Mouse (Mus musculus): Measurements from ENCODE around the gene Anks6.
A peak's percentile ranks its signal among the peaks of the same experiment; 100 is the strongest.

Anks6 gene

DNA sequence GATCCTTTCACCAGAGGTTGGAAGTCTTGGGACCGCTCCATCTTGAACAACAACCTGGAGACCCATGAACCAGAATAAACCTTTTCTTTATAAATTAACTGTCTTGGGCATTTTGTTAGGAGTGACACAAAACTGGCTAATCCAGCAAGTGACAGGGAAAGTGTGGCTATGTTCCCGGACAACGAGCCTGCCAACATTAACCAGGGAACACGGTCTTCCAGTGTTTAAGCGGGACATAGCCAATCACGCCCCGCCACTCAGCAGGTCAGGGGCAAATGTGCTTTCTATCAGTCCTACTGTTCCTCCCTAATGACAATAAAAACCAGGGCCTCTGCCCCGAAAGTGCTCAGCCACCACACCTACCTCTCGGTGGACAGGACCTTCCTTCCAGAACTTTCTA is 13.4 kb downstream of the Anks6 start:
- DNase-seq = no peak

DNA sequence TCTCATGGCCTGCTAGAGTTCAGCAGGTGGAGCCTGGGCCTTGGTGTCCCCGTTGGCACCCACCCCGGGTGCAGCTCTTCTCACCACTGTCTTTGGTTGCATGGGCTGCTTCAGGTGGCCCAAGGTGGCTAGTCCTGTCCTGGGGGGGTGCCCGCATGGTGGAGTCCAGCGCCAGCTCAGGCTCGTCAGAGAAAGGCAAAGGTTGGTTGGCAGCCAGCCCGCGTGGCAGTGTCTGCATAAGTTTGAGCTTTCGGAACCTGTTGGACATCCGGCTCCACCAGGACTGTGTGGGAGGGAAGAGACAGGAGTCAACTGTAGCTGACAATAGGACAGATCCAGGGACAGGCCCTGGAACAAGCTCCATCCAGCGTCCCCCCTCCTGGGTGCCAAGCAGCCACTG is 17.6 kb downstream of the Anks6 start:
- DNase-seq = no peak

DNA sequence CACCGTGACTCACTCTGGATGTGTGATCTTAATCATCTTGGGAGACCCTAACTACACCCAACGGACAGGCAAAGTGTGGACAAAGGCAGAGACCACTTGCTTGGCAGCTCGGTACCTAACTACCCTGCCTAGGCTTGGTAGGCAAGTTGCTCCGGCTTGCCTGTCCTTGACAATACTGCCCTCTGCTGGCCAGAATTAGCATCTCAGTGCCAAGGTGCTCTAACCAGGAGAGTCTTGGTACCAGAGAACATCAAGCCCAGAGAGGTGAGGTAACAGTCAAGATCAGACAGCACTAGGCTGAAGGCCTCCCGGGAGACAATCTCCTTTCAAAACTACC is 19.9 kb downstream of the Anks6 start:
- peak; percentile 92 for DNase-seq

DNA sequence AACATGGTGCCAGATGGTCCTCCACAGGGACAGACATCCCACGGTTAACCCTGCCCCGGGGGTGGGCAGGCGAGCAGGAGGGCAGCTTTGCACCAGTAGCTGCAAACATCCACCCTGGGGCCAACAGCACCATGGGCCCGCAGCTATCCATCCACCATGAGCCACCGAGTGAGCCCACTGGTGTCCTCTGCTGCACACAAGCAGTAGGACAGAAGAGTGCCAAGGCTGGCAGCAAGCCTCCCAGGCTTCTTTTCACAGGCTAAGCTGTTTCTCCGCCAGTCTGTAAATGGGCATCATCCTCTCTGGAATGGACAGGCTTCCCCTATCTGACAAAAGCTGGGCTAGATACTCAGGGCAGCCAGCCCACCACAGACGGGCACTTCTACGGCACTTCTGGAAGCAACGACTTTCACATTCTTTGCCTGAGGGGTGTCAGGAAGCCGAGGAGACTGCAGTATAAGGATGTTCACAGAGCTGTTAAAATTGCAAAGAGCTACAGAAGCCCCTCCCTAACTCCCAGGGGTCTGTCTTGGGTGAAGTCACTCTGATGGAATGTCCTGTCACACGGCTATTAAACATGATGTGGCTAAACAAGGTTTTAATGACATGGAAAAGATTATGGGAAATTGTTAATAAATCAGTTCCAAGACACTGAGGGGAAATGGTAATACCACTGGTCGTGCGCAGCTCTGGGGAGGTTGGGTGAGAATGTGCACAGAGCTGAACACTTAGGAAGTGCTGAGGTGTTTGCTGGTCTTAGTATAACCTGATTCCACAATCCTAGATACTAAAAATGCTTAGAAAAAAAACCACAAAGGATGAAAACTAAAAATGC is 20.5 kb downstream of the Anks6 start:
- no peak for DNase-seq

DNA sequence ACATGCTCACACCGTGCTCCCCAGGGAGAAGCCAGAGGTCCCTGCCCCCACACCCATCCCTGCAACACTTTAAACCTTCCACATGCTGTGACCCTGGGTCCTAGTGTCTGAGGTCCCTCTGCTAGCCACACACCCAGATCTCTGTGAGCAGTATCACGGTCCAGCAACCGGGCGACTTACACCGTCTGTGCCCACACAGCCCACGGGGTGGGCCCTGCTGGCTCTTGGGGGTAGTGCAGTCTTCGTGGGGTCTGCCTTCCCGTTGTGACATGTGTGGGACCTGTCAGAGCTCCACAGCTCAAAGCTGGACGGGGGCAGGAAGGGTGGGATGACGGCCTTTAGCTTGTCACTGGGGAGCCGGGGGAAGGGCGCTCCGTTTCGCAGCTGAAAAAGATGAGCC is 21.7 kb downstream of the Anks6 start:
- no peak for DNase-seq

DNA sequence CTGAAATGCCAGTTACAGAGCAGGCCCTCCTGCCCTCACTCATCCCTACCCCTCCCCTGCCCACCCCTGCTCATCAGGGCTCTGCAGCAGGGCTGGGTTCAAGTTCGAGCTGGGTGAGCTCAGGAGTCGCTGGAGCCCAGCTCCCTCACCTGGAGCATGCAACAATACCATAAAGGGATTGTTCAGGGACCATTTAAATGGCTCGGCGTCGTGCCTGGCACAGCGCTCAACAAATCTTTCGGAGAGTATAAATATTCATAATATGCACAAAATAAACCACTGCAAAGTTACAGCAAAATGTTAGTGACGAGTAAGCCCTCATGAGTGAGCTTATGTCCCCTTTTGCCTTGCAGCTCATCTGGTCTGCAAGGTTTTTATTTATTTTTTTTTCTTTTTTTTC is 25.1 kb downstream of the Anks6 start:
- DNase-seq = no peak

DNA sequence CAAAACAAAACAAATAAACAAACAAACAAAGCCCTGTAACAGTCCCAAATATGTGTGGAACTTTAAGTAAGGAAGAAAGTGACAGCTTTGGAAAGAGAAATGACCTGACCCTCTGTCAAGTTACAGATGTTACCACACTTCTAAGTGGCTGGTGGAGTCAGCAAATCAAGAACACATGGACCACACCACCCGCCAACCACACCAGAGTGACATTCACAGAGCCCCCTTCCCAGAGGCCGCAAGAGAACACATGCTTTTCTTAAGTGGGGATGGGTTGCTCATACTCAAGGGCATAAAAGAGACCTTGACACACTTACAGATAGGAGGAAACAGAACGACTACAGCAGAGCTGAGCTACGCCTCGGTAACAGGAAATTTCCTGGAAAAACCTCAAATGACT is 28.4 kb downstream of the Anks6 start:
- DNase-seq = no peak

DNA sequence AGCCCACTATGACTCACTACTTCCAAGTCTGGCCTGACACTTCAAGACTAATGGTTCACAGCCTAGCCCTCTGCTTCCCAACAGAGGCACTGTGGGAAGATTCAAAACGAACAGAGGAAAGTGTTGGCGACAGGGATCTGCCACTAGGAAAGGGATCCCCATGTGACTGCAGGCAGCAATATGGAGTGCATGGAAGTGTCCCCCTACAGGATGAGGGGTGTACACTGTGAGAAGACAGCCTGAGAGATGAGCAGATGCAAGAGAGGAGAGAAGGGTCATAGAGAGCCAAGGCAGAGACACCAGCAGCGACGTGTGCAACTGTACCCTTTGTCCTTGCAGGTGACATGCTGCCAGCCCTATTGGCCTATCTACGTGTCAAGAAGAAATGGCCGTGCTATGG is 33.3 kb downstream of the Anks6 start:
- DNase-seq = no peak

DNA sequence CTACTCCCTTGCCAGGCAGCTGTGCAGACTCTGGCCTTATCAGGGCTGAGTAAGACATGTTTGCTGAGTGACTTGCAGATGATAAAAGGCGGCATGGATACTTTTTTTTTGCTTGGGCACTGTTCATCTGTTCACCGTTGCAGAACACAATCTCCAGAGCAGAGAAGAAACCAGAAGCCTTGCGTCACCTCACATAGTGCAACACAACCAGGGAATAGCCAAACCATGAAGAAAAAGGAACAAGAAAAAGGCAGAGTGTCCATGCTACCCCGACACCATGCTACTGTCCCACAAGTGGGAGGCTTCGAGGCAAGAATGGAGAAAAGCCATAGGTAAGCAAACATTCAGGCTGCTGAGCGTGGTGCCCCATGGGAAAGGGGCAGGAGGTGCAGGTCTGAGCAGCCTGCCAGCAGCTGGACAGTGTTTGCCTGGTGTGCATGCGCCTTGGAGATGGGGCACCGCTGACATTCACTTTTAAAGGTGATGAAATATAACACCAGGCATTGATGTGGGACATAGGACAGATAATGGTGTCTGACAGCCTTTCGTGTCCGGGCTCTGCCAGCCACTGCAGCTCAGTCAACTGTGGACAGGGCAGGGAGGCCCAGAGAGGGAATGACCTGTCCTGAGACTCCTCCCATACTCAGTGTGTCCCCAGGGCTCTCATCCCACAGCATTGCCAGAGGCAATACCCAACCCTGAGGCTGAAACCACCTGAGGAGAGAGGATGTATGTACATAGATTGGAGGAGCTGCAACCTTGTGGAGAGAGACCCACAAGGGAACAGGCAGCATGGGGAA is 34.2 kb downstream of the Anks6 start:
- no peak for DNase-seq

DNA sequence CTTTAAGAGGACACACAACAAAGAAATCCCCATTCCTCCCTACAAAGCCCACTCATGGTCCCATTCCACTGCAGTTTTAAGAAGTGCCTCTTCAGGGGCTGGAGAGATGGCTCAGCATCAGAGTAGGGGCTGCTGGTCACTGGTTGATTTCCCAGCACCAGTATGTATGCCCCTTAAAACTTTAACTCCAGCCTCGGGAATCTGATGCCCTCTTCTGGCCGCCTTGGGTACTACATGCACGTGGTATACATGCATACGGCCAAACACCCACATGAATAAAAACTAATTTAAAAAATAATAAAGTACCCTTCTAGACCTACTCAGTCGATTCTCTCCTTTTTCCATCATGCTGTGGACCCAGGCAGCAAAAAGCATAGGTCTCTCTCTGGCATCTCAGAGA is 36.7 kb downstream of the Anks6 start:
- DNase-seq = peak; percentile 92

DNA sequence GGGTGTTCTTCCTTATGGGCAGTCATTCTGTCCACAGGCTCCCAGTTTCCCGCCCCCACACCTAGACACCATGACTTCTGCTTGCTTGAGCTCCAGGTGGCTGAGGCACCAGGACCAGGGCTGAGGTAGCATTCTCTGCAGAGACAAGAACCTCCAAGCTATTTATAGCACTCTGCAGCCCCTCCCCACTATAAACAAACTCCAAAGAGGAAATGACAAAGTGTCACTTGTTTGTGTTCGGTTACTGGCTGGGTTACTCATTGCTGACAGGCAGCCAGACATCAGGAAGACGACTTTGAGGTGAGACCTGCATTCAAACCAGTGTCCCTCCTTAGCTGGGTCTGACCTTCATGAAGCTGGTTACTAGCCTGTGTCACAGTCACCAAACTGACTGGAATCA is 42.1 kb downstream of the Anks6 start:
- DNase-seq = peak; percentile 51

DNA sequence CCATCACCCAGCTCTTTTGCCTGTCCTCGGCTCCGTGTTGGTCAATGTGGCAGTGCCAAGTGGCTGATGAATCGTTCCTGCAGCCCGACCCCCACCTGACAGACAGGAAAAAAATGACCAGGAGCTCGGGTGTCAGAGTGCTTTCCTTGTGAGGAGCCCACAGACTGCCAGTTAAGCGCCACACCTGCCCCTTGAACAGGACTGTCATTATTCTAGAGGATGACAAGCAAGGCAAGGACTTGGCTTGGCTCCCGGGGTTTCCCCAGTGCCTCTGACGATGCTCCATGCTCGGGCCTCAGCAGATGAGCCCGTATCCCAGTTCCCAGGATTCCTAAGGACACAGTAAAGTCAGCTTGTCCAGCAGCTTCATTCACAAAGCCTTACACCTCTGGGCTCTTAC is 44.8 kb downstream of the Anks6 start:
- no peak for DNase-seq

DNA sequence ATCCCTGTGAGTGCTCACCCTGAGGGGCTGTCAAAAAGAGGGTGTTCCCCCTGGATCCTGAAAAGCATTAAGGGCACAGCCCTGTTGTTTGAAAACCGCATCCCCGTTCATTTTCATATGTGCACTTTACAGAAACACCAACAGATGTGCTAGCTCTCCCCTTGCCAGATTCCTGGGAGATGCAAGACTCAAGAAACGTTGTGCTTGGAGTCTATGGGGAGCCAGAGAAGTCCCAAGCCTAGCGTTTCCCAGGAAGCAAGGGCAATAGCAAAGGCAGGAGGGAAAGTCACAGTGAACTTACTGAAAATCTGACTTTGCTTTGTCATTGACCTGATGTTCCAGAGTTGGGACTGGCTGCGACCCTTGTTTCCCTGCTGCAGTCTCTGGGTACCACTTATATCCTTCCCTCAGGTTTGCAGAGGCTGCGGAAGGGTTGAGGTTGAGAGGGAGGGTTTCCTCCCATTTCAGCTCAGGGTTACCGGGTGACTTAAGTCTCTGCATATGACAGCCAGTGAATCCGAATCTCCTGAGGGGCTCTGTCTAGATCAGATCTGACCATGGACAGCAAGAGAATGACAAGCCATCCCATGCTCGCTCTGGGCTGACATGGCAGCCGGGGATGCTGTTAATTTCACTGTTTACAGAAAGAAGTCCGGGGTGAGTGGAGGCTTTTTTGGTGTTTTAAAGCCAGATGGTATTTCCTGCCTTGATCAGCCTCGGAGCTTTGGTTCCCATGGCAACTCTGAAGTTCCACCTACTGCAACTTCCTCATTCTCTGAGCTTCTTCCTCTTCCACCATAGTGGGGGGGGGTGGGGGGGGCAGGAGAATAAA is 46.6 kb downstream of the Anks6 start:
- peak; percentile 70 for DNase-seq

DNA sequence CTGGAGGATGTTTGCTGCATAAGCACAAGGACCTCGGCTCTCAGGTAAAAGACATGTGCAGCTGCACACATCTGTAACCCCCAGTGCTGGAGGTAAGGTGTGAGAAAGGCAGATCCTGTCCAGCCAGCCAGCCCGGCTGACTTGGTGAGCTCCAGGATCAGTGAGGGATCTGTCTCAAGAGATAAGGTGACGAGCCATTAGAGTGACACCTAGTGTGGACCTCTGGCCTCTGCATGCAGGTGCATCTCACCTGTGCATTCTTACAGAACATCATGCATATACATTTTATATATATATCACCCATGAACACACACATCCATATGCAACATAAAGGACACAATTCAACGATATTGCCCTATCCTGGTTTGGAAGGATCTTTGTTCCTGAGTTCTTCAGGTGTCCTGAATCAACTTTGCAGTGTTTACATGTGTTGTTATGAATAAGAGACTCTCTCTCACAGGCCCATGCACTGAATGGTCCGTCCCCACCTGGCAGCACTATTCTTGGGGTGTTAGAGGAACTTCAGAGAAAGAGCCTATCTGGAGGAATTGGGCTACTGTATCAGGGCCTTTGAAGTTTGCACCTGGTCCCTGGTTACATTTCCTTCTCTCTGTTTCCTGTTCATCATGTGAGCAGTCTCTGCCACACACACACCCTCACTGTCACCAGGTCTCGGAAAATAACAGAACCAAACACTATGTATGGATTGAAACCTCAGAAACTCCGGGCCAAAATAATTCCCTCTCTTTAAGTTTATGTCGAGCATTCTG is 56.4 kb downstream of the Anks6 start:
- peak; percentile 54 for DNase-seq

DNA sequence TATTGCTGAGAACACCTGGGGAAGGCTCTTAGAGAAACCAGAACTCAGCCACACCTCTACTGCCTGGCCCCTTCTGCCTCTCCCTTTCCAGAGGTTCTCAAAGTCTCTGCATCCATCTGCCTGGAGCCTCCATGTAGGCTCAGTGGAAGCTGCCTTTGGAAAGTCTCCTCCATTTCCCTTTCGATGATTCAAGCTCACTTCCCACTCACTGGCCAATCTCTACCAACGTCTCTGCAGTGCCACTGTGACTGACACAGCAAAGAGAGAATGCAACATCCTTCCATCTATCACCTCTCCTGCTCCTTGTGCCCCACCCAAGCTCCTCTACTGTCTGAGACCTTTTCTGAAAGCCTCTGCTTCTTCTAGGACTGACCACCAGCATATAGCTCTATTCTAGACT is 59.3 kb downstream of the Anks6 start:
- no peak for DNase-seq

DNA sequence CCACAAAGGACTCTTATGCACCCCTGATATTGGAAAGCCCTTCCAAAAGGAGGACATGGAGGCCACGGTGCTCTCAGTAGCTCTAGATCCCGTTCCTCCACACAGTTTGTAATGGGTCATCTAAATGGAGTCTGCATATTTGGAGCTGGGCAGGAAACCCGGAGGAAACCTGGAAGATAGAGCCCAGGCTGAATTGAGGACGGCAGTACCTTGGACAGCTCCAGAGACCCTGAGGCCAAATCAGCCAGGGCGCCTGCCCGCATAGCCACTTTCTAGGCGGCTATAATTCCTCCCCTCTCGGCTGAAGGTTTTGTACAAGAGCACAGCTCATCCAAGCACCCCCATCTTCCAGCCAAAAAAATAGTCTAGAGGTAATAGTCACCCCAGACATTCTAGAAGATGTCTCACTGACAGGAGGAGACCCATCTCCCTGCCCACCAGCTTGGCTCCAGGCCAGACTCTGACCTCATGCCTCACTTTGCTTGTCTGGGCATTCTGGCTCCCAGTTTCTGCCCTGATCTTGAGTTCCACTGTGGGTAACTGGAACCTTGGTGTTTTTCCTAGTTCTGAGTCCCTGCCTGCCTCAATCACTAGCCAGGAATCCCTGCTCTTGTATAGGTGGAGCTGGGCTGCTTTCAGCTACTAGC is 64.3 kb downstream of the Anks6 start:
- peak; percentile 75 for DNase-seq

DNA sequence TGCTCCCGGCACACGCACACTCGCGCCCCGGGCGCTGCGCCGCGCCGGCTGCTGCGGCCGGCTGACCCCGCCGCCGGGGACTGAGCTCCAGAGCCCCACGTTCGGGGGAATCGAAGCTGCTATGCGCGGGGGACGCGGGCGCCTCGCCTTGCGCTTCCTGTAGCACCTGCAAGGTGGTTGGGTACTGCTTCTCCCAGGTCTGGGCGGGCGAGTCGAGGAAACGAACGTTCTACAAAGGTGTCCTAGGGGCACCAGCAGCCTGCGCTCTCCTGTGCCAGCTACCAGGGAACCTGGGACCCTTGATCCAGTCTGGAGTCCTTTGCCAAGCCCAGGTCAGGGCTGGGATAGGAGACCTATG is 65.3 kb downstream of the Anks6 start:
- peak; percentile 63 for DNase-seq

DNA sequence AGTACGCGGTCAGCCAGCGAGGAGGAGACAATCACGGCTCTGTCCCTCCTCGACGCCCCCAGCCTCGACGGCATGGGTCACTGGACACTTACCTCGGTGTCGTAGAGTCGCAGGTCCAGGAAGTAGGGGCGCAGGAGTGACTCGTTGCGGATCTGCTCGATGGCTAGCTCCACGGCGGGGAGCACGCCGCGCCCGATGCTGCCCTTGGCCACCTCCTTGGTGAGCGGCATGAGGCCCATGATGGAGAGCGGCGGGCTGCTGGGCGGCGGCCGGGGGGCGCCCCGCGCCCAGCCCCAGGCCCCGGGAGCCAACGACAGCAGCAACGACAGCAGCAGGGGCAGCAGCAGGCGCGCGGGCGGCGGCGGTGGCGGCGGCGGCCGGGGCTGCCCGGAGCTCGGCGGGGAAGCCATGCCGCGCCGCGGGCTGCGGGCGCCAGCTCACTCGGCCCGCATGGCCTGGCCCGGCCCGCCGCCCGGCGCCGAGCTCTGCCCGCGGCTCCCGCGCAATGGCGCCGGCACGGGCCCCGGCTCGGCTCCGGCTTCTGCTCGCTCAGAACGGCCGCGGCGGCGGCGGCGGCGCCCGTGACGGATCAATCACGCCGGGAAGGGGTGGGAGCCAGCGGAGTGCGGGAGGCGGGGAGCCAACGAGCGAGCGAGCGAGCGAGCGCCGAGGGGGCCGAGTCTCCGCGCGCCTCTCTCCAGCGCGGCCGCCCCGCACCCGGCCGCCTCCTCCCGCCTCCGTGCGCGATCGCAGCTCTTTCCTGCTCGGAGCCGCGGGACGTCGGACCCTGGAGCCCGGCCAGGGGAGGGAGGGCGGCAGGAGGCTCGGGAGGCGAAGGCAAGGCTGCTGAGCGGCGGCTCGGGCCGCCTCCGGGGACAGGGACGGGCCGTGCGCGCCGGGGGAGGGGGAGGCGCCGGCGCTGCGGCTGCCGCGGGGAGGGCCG is 65.9 kb downstream of the Anks6 start, which contains the start of gene Gabbr2:
Gabbr2 (minus strand) TSS at position 858 of the 943 bp plus-strand sequence.
- DNase-seq = peak; percentile 49

DNA sequence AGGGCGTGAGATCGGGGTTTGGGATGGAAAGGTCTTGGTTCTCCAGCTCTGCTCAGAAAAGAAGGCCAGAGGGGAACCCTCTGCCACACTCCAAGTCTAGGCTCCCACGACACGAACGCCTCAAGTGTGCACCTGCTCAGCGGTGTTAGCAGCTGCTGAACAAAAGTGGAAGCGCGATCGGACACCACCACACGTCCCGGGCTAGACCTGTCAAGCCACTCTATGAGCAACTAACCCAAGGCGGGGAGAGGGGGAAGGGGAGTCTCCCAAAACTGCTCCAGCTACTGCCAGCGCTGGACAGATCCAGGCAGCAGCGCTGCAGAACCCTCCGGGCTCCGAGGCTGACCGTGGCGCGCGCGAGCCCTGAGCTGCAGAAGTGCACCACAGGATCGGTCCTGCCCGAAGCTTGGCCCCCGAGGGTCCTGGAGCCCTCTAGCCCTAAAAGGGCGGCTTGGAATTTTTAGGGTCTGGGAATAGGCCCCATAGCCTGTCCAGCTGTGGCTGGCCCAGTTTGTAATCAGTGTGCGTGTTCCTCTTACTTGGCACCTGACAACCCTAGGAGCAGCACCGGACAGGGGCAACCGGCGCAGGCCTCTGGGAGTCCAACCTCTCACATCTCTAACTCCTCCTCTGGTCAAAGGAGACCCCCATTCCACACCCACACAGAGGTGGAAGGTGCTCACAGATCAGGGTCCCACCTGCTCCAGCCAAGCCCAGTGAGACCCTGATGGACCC is 66.8 kb downstream of the Anks6 start:
- DNase-seq = peak; percentile 33

DNA sequence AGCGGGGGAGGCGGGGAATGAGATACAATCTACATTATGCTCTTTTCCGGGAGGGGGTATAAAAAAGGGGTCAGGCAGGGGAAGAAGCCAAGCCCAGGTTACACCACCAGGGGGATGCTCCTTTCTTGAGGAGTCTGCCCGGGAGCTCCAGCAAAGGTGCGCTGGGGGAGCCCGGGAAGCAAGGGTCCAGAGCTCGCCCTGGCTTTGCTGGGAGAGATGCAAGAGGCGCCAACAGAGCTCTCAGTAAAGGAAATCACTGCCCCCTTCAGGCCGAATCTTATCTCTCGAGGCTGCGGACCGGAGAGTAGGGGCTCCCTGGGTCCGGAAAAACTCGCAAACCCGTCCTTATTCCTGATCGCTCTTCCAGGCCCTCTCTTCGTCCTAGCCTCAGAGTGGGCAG is 67.4 kb downstream of the Anks6 start:
- peak; percentile 69 for DNase-seq
